Mouse (Mus musculus) c-Kit-positive CD71-positive TER-119-positive erythroid progenitor cells, embryonic 14.5 days (primary cell): Measurements from ENCODE around the gene Adam30.

Experiments
- DNase-seq: peaks from one replicate; pipeline ENCODE4 v3.0.0-alpha.2; 2013; ENCODE audit warnings: low spot score

Gene Adam30

DNA sequence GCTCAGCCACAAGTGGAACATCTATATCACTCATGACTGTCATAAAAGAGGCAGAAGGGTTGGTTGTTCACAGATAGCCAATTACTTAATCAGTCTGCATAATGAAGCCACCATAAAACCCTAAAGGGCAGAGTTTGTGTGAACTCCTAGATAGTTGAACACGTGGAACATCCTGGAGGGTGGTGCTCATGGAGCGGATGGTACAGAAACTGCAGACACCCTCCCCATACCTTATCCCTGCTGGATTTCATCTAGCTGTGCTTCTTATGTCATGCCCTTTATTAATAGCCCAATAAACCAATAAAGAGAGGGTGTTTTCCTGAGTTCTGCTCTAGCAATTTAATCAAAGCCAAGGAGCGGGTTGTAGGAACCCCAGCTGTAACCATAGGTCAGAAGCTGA, 27.3 kb downstream of the Adam30 start:
- no peak for DNase-seq

GRCm38 (mm10) chr3:98197711-98198532, 37.5 kb downstream of the Adam30 start:
- no peak for DNase-seq

DNA sequence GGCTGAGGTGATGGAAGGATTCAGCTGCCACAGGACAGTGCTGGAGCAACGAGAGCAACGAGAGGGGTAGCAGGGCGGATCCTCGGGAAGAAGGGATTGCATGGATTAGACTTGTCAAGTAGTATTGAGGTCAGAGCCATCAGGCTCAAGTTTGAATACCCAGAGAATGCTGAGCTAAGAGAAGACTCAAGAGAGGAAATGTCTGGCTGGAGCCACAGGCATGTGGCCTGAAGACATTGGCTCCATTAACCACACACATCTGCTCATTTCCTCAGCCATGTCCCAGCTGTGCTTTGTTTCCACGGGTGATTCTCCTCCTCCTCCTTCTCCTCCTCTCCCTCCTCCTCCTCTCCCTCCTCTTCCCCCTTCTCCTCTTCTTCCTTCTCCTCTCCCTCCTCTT, 39.3 kb downstream of the Adam30 start:
- no peak for DNase-seq

GRCm38 (mm10) chr3:98203282-98203681, 42.9 kb downstream of the Adam30 start:
- DNase-seq: no peak

- DNase-seq: no peak
These were observed 46.5 kb downstream of the Adam30 start for GRCm38 (mm10) chr3:98206977-98207376.

- no peak for DNase-seq
These were observed 48.7 kb downstream of the Adam30 start for GRCm38 (mm10) chr3:98209161-98209560.

DNA sequence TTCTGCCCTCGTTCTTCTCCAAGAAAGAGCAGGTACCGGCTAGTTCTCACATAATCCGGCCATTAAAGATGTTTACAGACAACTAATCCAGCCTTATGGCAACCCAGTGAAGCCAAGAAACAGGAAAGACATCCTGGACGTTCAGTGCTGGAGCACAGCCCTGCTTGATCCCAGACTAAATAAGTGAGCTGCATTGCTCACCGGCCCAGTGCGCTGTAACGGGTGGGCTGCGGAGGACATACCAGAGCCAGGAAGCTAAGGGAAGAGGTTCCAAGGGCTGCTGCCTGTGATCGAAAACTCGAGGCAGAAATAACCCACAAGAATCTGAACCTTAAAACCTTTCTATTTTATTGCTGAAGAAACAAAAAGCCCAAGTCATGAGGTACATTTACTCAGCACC, 50.4 kb downstream of the Adam30 start:
- no peak for DNase-seq

DNA sequence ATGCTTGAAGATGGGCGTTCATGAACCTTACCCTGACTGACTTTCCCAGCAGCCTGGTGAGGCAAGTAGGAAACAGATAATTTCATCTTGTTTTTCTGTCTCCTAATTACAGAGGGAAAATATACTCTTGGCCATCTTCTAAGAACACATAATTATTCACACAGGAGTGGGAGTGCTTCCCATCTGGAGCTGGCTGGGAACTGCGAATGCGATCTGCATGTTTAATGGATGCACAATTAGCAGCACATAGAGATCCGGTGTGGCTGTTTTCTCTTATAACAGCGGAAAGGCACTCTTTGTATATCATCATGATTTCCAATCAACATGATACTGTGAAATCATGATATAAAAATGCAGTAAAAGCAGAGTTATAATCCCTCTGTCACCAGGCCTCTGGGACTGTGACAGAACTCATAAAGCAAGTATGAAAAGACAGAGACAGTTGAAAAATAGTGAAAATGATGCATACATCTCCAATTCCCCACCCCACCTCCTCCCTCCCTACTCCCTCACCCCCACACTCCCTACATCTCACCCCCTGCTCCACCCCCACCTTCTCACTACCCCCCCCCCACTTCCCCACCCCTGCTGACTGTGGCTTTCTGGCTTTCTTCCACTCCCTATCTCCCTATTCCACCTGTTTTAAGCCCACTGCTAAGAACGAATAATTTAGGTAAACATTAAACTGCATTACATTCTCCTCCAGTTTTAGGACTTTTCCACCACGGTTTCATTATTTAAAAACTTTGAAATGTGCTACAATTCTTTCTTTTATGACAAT, 51.1 kb downstream of the Adam30 start:
- no peak for DNase-seq
